Mouse (Mus musculus) ovary, postnatal 14 days (tissue): ENCODE results near the gene Mxd3.

Source experiments
- DNase-seq: peaks from one replicate; pipeline ENCODE4 v3.0.0; 2022; ENCODE audit warnings: low spot score

The Mxd3 gene

DNA sequence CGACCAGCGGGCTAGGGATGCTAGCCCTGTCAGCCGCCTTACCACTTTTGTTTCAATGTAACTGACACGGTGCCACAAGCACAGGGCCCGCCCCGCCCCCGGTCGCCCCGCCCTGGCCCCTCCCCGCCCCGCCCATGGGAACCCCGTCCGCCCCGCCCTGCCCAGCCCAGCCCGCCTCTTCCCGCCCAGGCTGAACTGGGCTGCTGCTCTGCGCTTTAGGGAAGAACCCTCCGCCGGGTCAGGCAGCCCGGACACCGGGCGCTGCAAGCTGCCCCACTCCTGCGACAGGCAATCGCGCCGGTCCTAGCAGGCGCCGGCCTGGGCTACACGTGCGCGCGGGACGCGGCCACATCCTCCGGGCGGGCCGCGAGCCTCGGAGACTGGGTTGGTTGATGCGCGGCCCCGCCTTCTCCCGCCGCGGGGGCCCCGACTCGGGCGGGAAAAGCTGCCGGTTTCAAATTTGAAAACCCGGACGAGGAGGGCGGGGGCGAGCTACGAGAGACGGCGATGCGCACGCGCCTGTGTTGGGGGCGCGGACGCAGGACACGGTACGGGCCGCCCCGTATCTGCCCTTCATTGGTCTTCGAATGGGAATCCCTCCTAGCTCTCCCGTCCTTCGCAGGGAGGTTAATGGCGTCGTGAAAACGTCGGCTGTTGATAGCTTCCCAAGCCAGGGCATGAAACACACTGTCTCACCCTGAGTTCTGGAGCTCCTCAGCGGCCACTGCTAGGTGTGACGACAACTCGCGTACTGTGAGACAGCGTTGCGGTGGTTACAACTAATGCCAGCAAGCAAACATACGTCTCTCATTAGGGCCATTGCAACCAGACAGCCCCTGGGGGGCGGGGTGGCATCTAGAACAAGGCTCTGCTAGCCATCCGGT is at the start of gene Mxd3:
Mxd3 (minus strand) TSS at position 141 of the 884 bp plus-strand sequence.
- peak; percentile 73 for DNase-seq

DNA sequence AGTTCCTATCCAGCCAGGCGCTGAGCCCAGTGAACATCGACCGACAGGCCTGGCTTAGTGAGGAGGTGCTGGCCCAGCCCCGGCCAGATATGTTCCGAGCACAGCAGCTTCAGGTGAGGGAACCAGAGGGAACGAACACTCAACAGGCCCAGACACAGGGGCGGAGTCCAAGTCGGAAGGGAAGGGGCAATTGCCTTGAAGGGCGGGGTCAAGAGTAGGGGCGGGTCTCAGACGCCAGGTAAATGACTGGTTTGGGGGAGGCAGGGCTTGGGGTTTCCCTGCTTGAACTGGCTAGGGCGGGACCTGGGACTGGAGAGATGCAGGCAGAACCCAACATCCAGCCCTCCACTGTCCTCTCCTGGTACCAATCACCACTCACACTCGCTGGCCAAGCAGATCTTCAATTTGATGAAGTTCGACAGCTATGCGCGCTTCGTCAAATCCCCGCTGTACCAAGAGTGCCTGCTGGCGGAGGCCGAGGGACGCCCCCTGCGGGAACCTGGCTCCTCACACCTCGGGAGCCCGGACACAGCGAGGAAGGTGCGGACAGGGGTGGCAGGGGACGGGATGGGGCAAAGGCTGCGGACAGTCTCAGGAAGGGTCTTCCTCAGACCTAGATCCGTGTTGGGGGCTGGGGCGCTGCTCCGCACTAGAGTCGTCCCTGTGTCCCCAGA is 49.4 kb upstream of the Mxd3 start:
- DNase-seq: no peak

DNA sequence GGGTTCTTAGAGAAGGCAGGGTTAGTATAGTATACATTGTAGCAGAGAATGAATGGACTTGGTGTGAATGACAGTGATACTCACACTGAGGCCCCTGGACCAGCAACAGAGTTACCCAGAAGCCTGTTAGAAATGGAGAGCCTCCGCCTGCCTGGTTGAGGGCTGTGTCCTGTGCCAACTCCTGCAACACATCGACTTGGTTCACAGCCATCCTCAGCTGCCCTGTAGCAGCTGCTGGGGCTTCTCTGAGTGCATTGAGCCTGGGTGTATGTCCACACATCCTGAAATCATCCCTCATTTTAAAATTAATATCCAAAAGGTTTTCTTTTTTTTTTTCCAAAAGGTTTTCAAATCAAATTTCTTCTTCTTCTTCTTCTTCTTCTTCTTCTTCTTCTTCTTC is 46.3 kb upstream of the Mxd3 start:
- no peak for DNase-seq

DNA sequence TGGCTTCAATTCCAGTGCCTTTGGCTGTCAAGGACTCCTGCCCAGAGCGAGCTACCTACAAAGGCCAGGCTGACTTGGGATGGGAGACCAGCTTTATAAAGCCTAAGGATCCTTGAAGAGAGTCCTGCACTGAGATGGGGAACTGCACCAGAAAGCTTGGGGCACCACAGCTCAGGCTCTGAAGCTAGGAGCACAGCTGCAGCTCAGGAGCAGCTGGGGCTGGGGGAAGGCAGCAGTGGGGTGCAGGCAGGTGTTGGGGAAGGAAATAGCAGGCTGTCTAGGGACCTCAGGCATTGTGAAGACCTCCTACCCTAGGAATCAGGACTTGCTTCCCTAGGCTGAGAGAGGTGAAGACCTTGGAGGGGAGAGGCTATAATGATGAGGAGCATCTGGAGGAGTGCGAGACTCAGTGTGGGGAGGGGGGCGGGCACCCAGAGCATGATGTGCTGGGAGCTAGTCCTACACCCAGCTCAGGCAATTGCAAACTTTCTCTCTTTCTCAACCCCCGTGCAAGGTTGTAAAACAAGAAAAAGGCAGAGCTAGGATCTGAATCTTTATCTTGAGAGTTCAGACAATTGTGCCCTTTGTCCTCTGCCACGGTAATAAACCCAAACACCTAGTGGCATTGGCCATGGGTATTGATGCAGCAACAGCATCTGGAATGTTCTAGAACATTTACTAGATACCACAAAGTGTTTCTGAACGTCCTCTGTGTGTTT is 44.7 kb upstream of the Mxd3 start:
- no peak for DNase-seq

DNA sequence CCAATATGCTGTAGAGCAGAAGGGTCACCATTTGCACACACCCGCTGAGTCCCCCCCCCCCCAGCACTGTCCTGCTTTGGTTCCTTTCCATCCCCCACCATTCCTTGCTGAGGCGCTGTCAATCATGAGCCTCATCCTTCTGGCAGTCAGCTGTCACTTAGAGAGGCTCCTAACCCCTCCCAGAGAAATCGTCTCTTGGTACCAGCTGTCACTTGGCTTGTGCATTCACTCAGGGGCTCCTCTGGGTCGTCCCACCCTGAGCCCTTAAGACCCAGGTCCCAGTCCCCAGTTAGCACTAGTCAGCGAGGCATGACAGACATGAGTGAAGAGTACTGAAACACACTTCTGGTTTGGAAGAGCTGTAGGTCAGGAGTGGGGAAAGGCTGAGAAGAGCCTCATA is 42.1 kb upstream of the Mxd3 start:
- no peak for DNase-seq

DNA sequence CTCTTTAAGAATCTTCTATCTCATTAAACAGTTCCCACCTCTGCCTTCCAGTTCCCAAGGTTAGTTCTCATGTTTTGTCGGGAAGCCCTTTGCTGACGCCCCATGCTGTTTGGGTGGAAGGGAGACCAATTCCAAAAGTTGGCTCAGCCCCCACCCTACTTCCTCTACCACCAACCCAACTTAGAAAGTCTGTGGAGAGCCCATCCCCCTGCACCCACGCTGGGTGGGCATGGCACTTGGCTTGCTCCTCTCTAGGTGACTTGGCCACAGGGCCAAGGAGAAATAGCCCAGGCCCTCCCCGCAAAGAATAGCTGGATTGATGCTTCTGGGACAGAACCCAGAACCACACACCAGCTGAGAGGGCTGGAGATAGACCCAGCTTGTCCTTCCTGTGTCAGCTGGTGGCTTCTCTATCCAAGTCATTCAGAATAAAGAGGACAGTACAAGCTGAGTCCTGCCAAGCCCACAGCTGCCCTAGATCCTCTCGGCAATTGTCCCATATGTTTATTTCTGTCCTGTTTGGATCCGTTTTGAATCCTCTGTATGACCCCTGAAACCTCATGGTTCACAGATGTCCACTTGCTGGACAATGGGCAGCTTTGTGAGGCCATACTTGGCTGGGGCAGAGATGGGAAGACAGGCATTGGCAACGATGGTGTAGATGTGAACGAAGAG is 41.5 kb upstream of the Mxd3 start:
- no peak for DNase-seq

DNA sequence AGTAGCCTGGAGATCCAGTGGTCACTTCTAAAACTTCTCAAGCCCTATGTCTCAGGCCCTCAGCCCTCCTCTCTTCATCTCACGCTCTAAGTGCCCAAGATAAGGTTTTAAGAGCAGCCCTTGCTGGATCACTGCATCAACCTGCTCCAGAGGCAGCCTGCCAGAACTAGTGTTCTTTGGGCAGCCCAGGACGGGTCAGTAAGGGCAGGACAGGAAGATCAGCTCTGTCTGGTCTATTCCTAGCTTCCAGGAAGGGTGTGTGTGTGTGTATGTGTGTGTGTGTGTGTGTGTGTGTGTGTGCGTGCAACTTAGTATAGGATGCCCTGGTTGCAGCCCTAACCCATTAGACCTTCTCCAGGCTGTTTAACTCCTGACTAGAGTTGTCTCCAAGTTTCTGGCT is 40.6 kb upstream of the Mxd3 start:
- no peak for DNase-seq

DNA sequence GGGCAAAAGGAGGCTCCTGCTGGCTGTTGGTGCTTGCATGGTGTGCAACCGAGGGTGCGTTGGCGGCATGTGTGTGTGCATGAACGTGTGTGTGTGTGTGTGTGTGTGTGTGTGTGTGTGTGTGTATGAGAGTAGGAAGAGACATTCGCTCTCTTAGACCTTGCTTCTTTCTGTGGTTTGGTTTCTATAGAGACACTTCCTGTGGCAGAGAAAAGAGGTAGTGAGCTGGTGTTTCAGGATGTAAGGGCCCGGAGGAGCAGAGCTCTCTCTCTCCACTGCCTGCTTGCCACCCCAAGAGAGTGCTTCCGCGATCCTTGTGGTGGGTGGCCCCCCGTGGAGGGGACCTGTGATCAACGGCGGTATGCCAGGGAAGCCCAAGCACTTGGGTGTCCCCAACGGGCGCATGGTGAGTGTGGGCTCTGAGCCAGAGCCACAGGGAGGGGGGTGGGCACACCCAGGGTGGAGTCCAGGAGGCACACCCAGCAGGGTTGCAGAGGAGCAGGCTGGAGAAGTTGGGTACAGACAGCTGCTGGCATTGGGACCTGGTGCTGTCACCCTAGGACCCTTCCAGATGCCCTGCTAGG is 40.0 kb upstream of the Mxd3 start, which contains the start of gene Rgs14:
Rgs14 (plus strand) TSS at position 202 of the 584 bp plus-strand sequence.
- no peak for DNase-seq

DNA sequence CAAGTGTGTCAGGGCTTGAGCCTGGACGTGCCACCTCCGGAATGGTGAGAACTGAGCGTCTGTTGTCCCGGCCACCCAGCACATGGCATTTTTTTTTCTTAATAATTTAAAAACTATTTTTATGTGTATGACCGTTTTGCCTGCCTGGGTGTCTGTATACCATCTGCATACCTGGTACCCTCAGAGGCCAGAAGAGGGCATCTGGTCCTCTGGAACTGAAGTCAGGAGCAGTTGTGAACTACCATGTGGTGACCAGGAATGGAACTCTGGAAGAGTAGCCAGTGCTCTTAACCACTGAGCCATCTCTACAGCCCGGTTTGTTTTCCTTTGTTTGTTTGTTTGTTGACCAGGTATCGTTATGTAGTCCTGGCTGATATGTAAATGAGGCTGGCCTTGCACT is 38.8 kb upstream of the Mxd3 start:
- no peak for DNase-seq

DNA sequence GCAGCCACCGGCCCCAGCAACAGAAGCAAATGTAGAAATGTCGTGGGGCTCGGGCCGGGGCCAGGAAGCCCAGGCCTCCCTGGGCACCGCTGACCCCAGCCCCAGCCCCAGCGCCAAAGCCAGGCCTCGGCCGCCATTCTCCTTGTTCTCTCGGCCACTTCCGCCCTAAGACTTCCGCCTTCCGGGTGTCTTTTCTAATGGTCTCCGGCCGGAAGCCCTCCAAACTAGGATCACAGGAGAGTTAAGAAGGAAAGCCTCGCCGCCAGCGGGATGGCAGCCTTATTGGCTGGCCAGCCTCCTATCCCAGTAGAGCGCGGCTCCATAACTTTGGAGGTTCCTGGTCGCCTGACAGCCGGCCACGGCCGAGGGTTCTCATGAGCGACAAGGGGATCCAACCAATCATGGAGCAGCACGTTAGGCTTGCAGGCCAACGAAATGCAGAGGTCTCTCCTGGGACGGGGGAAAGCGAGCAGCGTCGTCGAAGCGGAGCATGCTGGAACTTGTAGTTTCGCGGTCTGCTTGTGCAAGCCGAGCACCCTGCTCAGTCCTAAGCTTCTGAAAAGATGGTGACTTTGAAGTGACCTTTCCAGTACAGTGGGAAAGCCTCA is 32.9 kb upstream of the Mxd3 start, which contains the start of gene Lman2:
Lman2 (minus strand) TSS at position 331 of the 608 bp plus-strand sequence.
- DNase-seq: peak; percentile 88

DNA sequence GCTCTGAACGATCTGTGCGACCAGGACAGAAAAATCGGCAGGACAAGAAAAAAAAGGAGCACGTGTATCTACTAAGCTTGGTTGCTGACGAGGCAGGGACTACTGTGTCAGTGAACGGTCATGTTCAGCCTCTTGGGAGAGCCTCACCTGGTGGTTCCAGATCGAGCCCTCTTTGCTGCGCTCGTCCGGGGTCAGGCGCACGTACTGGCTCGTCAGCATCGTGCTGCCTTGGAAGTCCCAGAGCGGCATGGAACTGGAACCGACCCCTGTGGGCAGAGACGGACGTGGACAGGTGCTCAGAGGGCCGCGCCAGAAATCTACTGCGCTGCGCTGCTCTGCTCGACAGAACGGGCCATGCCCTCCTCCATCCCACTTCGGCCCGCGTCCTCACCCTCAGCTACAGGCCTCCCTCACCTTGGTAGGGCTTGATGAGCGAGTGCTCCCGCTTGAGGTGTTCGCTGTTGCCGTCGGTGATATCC is 32.4 kb upstream of the Mxd3 start:
- DNase-seq: no peak

DNA sequence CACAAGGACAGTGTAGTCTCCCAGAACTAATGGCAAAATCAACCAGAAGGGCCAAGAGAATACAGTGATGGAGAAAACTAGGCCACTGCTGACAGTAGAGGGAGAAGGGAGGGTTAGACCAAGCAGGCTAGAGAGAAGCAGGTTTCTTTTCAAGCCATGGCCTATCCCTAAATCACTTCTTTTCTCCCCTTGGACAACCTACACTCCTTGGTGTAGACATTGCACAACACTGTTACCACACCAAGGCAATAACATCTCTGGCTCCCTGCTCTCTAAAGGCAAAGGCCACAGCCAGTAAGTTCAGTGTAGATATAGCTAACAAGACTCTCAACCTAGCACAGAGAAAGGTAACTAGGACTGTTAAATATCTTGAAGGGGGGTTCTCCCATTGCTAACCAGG is 31.5 kb upstream of the Mxd3 start:
- no peak for DNase-seq

DNA sequence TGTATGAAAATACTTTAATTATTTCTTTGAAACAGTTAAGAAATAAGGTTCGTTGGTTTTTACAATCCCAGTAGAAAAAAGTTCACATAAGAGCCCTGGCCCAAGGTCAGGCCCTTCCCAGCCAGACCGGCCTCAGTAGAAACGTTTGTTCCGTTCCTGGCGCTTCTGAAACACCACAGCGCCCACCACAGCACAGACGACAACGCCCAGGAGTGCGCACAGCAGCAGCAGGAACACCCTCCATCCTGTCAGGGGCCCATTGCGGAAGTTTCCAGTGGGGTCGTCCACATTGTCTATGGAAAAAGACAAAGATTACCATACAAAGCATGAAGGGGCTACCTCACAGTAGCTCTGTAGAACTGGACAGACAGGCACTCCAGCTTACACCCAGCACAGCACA is 17.1 kb upstream of the Mxd3 start:
- no peak for DNase-seq

DNA sequence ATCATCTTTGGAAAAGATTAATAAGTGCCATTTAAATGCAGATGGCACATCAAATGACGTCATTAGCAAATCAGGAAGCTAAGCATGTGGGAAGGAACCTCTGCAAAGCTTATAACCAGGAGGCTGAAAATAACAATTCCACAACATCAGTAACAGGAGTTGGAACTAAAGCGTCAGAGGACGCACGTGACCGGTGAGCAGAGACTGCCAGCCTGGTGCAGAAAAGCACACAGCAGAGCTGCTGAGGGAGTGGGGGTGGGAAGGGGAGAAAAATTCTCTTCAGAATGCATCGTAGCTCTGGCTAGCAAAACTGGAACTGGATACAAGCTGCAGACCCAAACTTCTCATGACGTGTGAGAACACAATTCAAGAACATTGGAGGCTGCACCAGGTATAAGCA is 14.7 kb upstream of the Mxd3 start:
- DNase-seq: no peak

DNA sequence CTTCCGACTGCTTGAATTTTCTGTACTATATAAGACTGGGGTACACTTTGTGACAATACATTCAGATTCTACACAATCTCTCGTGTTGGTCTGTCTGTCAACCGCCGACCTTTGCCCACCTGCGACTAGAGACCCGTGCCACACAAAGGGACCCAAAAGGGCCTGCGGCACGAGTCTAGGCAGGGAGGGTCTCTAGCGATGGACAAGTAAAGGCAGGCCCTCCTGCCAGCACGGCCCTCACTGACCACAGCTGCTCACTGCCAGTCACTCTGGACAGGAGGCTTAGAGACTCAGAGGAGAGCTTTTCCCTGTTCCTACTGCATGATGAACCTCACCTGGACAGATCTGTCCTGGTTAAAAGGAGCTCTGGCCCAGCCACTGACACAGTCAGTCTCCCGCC is 12.8 kb upstream of the Mxd3 start:
- DNase-seq: no peak

DNA sequence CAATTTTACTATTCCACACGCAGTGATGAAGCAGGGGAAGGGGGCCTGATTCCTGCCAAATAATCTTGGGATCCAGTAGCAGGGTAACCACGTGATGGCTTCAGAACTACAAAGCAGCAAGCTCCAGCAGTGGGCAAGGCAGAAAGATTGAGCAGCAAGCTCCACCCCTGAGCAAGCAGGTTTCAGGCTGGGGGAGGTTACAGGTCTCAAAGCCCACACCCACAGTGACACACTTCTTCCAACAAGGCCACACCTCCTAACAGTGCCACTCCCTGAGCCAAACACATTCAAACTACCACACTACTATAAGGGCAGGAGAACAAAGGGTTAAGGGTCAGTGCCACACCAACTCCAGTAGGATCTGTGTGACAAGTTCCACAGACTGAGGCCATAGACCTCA is 9.6 kb upstream of the Mxd3 start:
- DNase-seq: no peak

DNA sequence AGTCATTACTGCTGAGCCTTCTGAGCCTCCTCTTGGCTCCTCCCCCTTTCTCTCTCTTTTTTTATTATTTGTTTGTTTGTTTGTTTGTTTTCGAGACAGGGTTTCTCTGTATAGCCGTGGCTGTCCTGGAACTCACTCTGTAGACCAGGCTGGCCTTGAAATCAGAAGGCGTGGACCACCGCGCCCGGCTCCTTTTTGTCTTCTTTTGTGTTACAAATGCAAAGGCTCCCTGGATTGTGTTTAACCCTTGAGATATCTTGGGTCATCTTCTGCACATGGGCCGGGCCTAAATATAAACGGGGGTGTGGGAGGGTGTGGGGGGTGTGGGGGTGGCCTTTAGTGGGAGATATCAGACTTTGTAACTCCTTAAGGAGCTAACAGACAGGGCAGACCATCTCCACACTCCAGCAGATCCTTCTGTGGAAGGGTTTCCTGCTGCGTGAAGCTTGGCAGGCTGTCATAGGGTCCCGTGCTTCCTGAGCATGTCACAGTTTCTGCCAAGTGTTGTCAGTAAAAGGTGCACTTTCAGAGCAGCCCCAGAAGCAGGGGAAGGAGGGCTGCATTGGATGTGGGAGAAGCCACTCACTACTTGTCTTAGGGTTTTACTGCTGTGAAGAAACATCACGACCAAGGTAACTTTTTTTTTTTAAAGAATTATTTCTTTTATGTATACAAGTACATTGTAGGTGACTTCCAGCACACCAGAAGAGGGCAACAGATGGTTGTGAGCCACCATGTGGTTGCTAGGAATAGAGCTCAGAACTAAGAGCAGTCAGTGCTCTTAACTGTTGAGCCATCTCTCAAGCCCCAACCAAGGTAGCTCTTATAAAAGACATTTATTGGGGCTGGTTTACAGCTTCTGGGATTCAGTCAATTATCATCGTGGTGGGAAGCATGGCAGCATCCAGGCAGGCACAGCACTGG is 8.8 kb upstream of the Mxd3 start:
- no peak for DNase-seq

DNA sequence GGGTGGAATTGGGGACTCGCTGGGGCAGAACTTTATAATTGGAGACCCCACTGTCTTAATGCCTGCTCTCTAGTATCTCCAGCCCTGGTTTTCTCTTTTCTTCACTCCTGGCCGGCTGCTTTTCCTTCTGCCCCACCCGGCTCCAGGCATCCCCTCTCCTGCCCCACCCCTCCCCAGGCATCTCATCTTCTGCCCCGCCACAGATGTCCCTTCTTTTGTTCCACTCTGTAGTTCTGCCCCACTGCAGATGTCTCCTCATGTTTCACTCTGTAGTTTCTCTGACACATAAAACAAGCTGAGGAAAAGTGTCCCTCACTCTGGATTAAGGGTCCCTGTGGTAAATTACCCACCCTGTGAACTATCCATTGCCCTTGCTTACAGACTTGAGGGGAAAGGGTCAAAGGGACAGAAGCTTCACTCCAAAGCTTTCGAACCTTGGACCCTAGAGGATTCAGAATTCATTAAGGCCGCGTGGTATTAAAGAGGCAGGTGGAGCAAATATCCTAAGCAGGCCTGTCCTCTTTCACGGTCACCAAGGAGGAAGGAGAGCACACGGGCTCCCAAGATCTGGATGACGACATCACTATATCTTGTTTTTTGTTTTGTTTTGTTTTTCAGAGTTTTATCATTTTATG is 7.8 kb upstream of the Mxd3 start:
- no peak for DNase-seq

DNA sequence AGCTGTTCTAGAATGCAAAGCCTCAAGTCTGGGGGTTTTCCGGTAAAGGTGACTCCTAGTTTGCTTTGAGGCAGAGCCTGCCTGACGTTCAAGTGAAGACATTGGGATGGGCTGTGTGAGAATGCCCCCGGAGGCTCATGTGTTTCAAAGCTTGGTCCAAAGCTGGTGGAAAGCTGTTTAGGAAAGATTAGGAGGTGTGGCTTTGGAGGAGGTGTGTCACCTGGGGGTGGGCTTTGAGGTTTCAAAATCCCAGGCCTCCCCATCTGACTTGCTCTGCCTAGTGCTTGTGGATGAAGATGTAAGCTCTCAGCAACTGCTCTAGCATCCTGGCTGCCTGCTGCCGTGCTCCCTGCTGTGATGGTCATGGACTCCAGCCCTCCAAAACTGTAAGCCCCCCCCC is 6.1 kb upstream of the Mxd3 start:
- DNase-seq: no peak

DNA sequence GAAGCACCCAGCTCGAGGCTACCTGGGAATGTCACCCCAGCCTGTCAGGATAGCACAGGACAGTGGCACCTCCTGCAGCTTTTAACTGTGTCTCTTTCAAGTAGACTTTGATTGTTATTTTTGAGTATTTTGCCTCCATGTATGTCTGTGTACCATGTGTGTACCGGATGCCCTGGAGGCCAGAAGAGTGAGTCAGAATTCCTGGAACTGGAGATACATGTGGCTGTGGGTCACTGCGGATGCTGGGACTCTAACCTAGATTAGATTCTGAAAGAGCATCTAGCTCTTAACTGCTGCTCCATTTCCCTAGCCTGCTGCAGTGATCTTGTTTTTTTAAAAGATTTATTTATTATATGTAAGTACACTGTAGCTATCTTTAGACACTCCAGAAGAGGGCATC is 2.7 kb upstream of the Mxd3 start:
- DNase-seq: no peak
